Mouse (Mus musculus): ENCODE results near the gene Bcl2l2. TPM values are rescaled to one million over a fixed set of nuclear protein-coding genes. Genes with fewer than 3 reads are reported as not detected.

The Bcl2l2 gene
- polyA plus RNA-seq, 1 experiment from 2014 or later = 3.3 TPM

GRCm38 (mm10) chr14:54936831-54937160 is 53.6 kb downstream of the Bcl2l2 start:
- Histone ChIP-seq H3K36me3 (ENCODE audit: control insufficient read depth, insufficient read depth, low read length) (no peaks in the 10 kb centered on the region), H3K27me3 (ENCODE audit: control insufficient read depth, insufficient read depth, low read length) (no peaks in the 10 kb centered on the region), H3K9ac (ENCODE audit: low read depth, low read length) (no peak overlapping the region), H3K27ac (ENCODE audit: low read depth, low read length) (0 out of 2 replicates have a peak overlapping the region, but pooled peaks have one; percentile 29), H3K9me3 (replicated peaks; ENCODE audit: control insufficient read depth, low read length) (no peaks in the 10 kb centered on the region), H3K4me2 (no peak overlapping the region), H3K4me1 (ENCODE audit: control insufficient read depth, insufficient read depth, low read length) (0 out of 2 replicates have a peak, but pooled peaks cover 4% of the 10 kb centered on the region), H3K4me3 (ENCODE audit: low read depth, low read length) (no peak overlapping the region)
- WGBS (ENCODE audit: insufficient replicate concordance) = 47% methylated on average over 6 of the region's 6 CpGs
- ATAC-seq (replicated peaks; ENCODE audit: insufficient number of reproducible peaks, low FRiP score, low TSS enrichment) = no peak

GRCm38 (mm10) chr14:54937361-54938182 is 54.4 kb downstream of the Bcl2l2 start:
- ATAC-seq (replicated peaks; ENCODE audit: insufficient number of reproducible peaks, low FRiP score, low TSS enrichment) = 0 out of 2 replicates have a peak, but pooled peaks have one; percentile 5
- no peak overlapping the region for H3K27ac ChIP-seq (ENCODE audit: low read depth, low read length)

More at GRCm38 (mm10) chr14:54937361-54938182, 54.4 kb downstream of the Bcl2l2 start:
- 72% methylated on average over 16 of the region's 16 CpGs for WGBS (ENCODE audit: insufficient replicate concordance)
- Histone ChIP-seq H3K4me1 (ENCODE audit: control insufficient read depth, insufficient read depth, low read length) (0 out of 2 replicates have a peak, but pooled peaks cover 4% of the 10 kb centered on the region), H3K4me2 (no peak overlapping the region), H3K9ac (ENCODE audit: low read depth, low read length) (no peak overlapping the region), H3K27me3 (ENCODE audit: control insufficient read depth, insufficient read depth, low read length) (no peaks in the 10 kb centered on the region), H3K9me3 (replicated peaks; ENCODE audit: control insufficient read depth, low read length) (no peaks in the 10 kb centered on the region), H3K4me3 (ENCODE audit: low read depth, low read length) (no peak overlapping the region), H3K36me3 (ENCODE audit: control insufficient read depth, insufficient read depth, low read length) (no peaks in the 10 kb centered on the region)

Other genes with a start within 250 kb of the Bcl2l2 start
- gene Gm17606, start 242.4 kb upstream of the Bcl2l2 start, polyA plus RNA-seq (2014; fragmentation: Nextera tagmentation; extraction: Ambion mirVana) = not detected in 2 replicates
- 2.9 and 3.1 TPM in 2 replicates for gene Cdh24, start 242.0 kb upstream of the Bcl2l2 start, polyA plus RNA-seq (2014; fragmentation: Nextera tagmentation; extraction: Ambion mirVana)
- 56.7 and 60.8 TPM in 2 replicates for gene 1700123O20Rik, start 197.2 kb upstream of the Bcl2l2 start, polyA plus RNA-seq (2014; fragmentation: Nextera tagmentation; extraction: Ambion mirVana)
- gene Acin1, start 196.4 kb upstream of the Bcl2l2 start, polyA plus RNA-seq (2014; fragmentation: Nextera tagmentation; extraction: Ambion mirVana) = 72.1 and 96.8 TPM in 2 replicates
- 0.15 and 0.36 TPM in 2 replicates for gene Gm29776, start 184.5 kb upstream of the Bcl2l2 start, polyA plus RNA-seq (2014; fragmentation: Nextera tagmentation; extraction: Ambion mirVana)
- not detected in 2 replicates for gene Cebpe, start 171.2 kb upstream of the Bcl2l2 start, polyA plus RNA-seq (2014; fragmentation: Nextera tagmentation; extraction: Ambion mirVana)
- 4.8 and 5.6 TPM in 2 replicates for gene Slc7a8, start 101.4 kb upstream of the Bcl2l2 start, polyA plus RNA-seq (2014; fragmentation: Nextera tagmentation; extraction: Ambion mirVana)
- gene Rnf212b, start 69.2 kb upstream of the Bcl2l2 start, polyA plus RNA-seq (2014; fragmentation: Nextera tagmentation; extraction: Ambion mirVana) = not detected in 2 replicates
- 6.5 and 6.7 TPM in 2 replicates for gene Homez, start 12.4 kb upstream of the Bcl2l2 start, polyA plus RNA-seq (2014; fragmentation: Nextera tagmentation; extraction: Ambion mirVana)
- 0.94 and 1.8 TPM in 2 replicates for gene Ppp1r3e, start 5.8 kb upstream of the Bcl2l2 start, polyA plus RNA-seq (2014; fragmentation: Nextera tagmentation; extraction: Ambion mirVana)
- 0.31 TPM in 1 of 2 replicates, not detected in the other for gene Gm20521, start 64 bp downstream of the Bcl2l2 start, polyA plus RNA-seq (2014; fragmentation: Nextera tagmentation; extraction: Ambion mirVana)
- 89.5 and 99.0 TPM in 2 replicates for gene Pabpn1, start 9.1 kb downstream of the Bcl2l2 start, polyA plus RNA-seq (2014; fragmentation: Nextera tagmentation; extraction: Ambion mirVana)
- 26.0 and 28.7 TPM in 2 replicates for gene Slc22a17, start 29.8 kb downstream of the Bcl2l2 start, polyA plus RNA-seq (2014; fragmentation: Nextera tagmentation; extraction: Ambion mirVana)
- 11.0 and 12.7 TPM in 2 replicates for gene Efs, start 42.7 kb downstream of the Bcl2l2 start, polyA plus RNA-seq (2014; fragmentation: Nextera tagmentation; extraction: Ambion mirVana)
- gene Il25, start 49.3 kb downstream of the Bcl2l2 start, polyA plus RNA-seq (2014; fragmentation: Nextera tagmentation; extraction: Ambion mirVana) = not detected in 2 replicates
- 0.49 and 0.90 TPM in 2 replicates for gene Cmtm5, start 52.9 kb downstream of the Bcl2l2 start, polyA plus RNA-seq (2014; fragmentation: Nextera tagmentation; extraction: Ambion mirVana)
- gene Myh6, start 83.5 kb downstream of the Bcl2l2 start, polyA plus RNA-seq (2014; fragmentation: Nextera tagmentation; extraction: Ambion mirVana) = 2,306 and 2,903 TPM in 2 replicates
- gene Gm17428, start 93.6 kb downstream of the Bcl2l2 start, polyA plus RNA-seq (2014; fragmentation: Nextera tagmentation; extraction: Ambion mirVana) = not detected in 2 replicates
- 3,446 and 4,122 TPM in 2 replicates for gene Myh7, start 111.2 kb downstream of the Bcl2l2 start, polyA plus RNA-seq (2014; fragmentation: Nextera tagmentation; extraction: Ambion mirVana)
- 60.3 and 62.1 TPM in 2 replicates for gene Ngdn, start 132.1 kb downstream of the Bcl2l2 start, polyA plus RNA-seq (2014; fragmentation: Nextera tagmentation; extraction: Ambion mirVana)
- 2.9 and 3.1 TPM in 2 replicates for gene Zfhx2, start 208.9 kb downstream of the Bcl2l2 start, polyA plus RNA-seq (2014; fragmentation: Nextera tagmentation; extraction: Ambion mirVana)
- gene Thtpa, start 211.4 kb downstream of the Bcl2l2 start, polyA plus RNA-seq (2014; fragmentation: Nextera tagmentation; extraction: Ambion mirVana) = 12.4 and 15.1 TPM in 2 replicates
- 9.1 and 11.4 TPM in 2 replicates for gene Ap1g2, start 223.2 kb downstream of the Bcl2l2 start, polyA plus RNA-seq (2014; fragmentation: Nextera tagmentation; extraction: Ambion mirVana)
- gene Jph4, start 233.6 kb downstream of the Bcl2l2 start, polyA plus RNA-seq (2014; fragmentation: Nextera tagmentation; extraction: Ambion mirVana) = 0.31 and 0.59 TPM in 2 replicates